Mouse (Mus musculus) cortical plate, adult 2 months (tissue): Measurements from ENCODE around the gene U90926.

Source experiments
- CTCF ChIP-seq: fragments of 200-500 bp; IDR thresholded peaks from 2 replicates; pipeline ENCODE4 v1.5.1; 2011; ENCODE audit warnings: mild to moderate bottlenecking, control low read depth, low read length; ENCODE audit not compliant: insufficient read depth; ENCODE audit errors: extremely low read depth
- POLR2A ChIP-seq: fragments of 200-500 bp; IDR thresholded peaks from 2 replicates; pipeline ENCODE4 v1.6.1; 2011; ENCODE audit warnings: mild to moderate bottlenecking, low read length, control low read depth; ENCODE audit not compliant: insufficient read depth; ENCODE audit errors: extremely low read depth

DNA sequence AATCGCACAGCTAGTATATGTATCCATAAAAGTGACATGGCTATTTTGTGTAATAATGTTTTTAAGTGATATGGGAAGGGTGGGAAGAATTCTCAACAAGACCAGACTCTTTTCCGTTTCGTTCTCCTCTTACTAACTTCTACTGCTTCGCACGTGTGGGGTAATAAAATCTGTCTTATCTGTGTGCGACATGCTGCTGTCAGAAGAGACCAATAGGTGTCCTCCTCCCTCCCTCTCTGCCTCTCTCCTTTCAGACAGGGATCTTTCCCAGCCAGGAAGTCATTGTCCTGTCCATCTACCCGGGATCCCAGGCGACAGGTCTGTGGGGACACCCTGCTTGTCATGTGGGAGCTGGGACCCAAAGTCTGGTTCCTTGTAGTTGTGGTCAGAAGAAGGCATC is 5.0 kb downstream of the U90926 start:
- TF ChIP-seq POLR2A, result no peak
- TF ChIP-seq CTCF, result no peak
